Mouse (Mus musculus) embryo, embryonic 11.5 days (tissue): ENCODE results near the gene Hnrnpk.
"Not testable (repeated sequence)": the region's sequence is repeated elsewhere in the genome, so short reads cannot be mapped to it uniquely, and the experiment has no call there.

Source experiments
- DNase-seq: peaks from one replicate; pipeline ENCODE4 v3.0.0-alpha.2; 2012; ENCODE audit warnings: low read depth, low spot score

Hnrnpk gene

GRCm38 (mm10) chr13:58403243-58403642 lies at the start of gene Hnrnpk:
Gene Hnrnpk (minus strand): TSS chr13:58403343.
- DNase-seq = not testable (repeated sequence)

GRCm38 (mm10) chr13:58452246-58452645 lies 49.1 kb upstream of the Hnrnpk start:
- DNase-seq = no peak

GRCm38 (mm10) chr13:58450459-58451182 lies 47.5 kb upstream of the Hnrnpk start:
- no peak for DNase-seq

GRCm38 (mm10) chr13:58446541-58446940 lies 43.4 kb upstream of the Hnrnpk start:
- DNase-seq = no peak

- no peak for DNase-seq
Observed at GRCm38 (mm10) chr13:58443787-58444186, 40.6 kb upstream of the Hnrnpk start.

GRCm38 (mm10) chr13:58443326-58443725 lies 40.2 kb upstream of the Hnrnpk start:
- DNase-seq = no peak

GRCm38 (mm10) chr13:58439716-58440115 lies 36.6 kb upstream of the Hnrnpk start:
- no peak for DNase-seq

GRCm38 (mm10) chr13:58423061-58423660 lies 20.0 kb upstream of the Hnrnpk start:
- no peak for DNase-seq

- DNase-seq = no peak
Observed at GRCm38 (mm10) chr13:58422242-58422641, 19.1 kb upstream of the Hnrnpk start.

- no peak for DNase-seq
Observed at GRCm38 (mm10) chr13:58421026-58421425, 17.9 kb upstream of the Hnrnpk start.

- no peak for DNase-seq
Observed at GRCm38 (mm10) chr13:58419266-58419665, 16.1 kb upstream of the Hnrnpk start.

- no peak for DNase-seq
Observed at GRCm38 (mm10) chr13:58418656-58419055, 15.5 kb upstream of the Hnrnpk start.

GRCm38 (mm10) chr13:58415838-58416237 lies 12.7 kb upstream of the Hnrnpk start:
- DNase-seq = no peak

- no peak for DNase-seq
Observed at GRCm38 (mm10) chr13:58415374-58415773, 12.2 kb upstream of the Hnrnpk start.

GRCm38 (mm10) chr13:58411073-58411472 lies 7.9 kb upstream of the Hnrnpk start:
- no peak for DNase-seq

GRCm38 (mm10) chr13:58402744-58403110 lies 416 bp downstream of the Hnrnpk start:
- DNase-seq = no peak

- DNase-seq = peak; percentile 98
Observed at GRCm38 (mm10) chr13:58402003-58402743, 970 bp downstream of the Hnrnpk start, which contains the start of gene Rmi1. Gene Rmi1 (plus strand): TSS chr13:58402248.

- DNase-seq = peak; percentile 70
Observed at GRCm38 (mm10) chr13:58401135-58402002, 1.8 kb downstream of the Hnrnpk start.

GRCm38 (mm10) chr13:58400576-58400975 lies 2.6 kb downstream of the Hnrnpk start:
- no peak for DNase-seq

- DNase-seq = no peak
Observed at GRCm38 (mm10) chr13:58397651-58398050, 5.5 kb downstream of the Hnrnpk start.

- not testable (repeated sequence) for DNase-seq
Observed at GRCm38 (mm10) chr13:58394392-58394791, 8.8 kb downstream of the Hnrnpk start.
